Mouse (Mus musculus) skeletal muscle tissue, adult 2 months (tissue): ENCODE data around the gene Rraga.

ENCODE experiments used
- DNase-seq: peaks from one replicate; pipeline ENCODE4 v3.0.0-alpha.2; 2012; ENCODE audit warnings: low read depth, low spot score

The Rraga gene

GRCm38 (mm10) chr4:86575283-86575983 lies at the start of gene Rraga:
Rraga (plus strand) TSS chr4:86575668.
- DNase-seq, result peak; percentile 94

DNA sequence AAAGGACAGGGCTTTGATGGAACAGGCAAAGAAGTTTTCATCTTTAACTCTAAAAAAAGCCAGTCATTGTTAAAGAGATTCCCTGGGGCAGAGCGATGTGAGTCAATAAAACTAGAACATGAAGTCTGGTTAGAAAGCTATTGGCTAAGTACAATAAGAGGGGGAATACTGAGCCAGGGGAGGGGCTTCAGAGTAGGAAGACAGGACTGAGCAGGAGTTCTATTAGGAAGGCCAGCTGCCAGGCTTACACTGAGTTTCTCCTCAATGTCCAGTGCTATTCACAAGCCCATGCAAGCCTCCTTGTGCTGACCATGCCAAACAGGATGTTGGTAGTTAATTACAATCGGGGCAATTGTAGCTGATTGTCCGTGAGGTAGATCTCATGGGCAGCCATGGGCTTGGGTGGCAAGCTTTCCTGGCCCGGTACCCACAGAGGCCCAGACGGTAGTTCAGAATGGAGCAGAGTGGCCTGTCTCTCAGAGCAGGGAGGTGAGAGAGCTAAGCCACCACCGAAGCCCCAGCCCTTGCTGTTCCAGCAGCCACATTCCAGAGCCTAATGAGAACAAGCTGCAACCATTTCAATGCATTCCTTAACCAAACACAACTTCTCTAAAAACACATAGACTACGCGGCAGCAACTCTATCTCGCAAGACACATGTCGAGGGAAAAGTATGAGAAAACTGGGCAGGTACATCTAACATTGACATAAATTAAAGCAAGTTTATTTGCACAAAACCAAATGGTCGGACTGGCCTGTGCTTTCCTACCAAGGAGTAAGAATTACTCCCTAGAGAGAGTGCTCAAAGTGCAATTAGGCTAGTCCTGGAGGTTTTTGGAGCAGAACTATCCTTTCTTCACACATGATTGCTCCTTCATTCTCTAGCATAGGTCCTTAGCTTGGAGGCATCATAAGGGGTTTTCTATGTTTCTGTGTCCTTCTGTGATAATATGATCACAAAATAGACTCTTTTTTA lies 48.0 kb upstream of the Rraga start:
- peak; percentile 23 for DNase-seq

DNA sequence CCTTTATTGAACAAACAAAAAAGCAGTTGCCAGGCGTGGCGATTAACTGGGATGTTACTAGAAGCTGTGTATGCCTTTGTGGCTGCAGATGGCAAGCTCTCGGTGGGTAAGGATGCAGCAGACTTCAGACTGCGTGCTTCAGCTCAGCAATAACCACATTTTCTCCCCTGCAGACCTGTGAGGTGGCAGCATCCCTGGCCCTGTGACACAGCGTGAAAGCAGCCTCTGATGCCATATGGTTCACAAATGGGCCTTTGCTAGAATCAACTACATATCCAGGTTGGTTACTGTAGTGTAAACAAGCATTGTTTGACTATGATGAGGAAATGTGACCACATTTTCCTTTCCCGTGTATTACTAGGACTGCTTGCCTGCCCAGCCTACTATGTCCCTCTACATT lies 46.3 kb upstream of the Rraga start:
- DNase-seq, result no peak

DNA sequence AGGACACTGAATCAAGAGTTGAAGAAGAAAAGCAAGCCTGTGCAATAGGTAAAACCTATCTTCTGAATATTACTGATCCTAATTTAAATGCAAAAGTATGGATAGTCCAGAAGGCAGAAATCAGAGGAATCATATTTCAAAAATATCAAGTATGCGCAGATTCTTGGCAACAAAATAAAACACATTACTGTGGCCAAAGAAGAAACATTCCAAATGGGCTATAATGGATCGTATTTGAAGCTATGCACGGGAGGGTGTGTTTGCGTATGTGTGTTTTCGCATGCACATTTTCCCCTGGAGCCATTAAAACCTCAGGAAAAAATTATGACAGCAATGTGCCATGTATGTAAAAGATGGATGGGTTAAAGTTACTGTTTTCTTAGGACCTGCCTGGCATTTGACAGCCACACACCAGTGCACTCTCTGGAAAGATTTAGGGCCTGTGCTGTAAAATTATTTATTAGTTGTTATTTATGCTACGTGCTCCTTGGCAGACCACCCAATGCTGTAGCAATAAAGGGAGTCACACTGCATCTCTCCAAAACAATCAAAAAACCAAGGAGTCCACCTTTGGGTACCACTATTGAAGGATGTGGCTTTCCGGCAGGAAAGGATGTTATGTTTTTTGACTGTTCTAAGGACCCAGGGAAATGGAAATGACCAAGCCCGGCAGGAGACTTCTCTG lies 41.9 kb upstream of the Rraga start:
- no peak for DNase-seq

DNA sequence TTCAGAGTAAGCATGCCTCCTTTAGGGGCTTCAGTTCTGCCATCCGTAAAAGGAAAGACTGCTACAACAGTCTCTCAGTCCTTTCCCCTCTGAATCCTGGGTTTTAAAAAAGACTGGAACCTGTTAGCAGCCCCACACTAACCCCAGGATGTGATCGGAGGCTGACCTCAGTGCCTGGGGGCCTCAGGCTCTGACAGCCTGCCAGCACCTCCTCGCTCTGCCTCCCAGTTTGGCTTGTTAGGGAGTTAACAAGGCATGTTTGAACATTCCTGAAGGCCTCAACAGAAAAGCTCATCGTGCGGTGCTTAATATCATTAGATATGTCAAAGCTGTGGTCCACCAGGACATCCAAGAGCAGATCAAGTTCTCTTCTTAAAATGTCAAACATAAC lies 41.4 kb upstream of the Rraga start:
- DNase-seq, result no peak

- DNase-seq, result peak; percentile 10
Measured at GRCm38 (mm10) chr4:86537972-86538371, 37.5 kb upstream of the Rraga start.

DNA sequence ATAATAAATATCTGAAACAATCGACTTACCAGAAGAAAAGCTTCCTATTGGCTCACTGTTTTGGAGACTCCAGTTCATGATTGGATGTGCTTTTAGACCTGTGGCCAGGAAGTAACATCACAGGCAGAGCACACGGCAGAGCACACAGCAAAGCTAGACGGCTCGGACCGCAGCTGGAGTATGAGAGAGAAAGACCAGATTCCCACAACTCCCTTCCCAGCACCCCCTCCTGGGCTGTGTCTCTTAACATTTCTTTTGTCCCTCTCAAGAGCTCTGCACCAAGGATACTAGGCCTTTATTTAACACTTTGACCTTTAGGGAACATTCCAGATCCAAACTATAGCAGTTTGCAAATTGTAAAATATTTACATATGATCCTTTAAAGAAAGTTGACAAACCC lies 36.5 kb upstream of the Rraga start:
- no peak for DNase-seq

- no peak for DNase-seq
Measured at GRCm38 (mm10) chr4:86541573-86541972, 33.9 kb upstream of the Rraga start.

DNA sequence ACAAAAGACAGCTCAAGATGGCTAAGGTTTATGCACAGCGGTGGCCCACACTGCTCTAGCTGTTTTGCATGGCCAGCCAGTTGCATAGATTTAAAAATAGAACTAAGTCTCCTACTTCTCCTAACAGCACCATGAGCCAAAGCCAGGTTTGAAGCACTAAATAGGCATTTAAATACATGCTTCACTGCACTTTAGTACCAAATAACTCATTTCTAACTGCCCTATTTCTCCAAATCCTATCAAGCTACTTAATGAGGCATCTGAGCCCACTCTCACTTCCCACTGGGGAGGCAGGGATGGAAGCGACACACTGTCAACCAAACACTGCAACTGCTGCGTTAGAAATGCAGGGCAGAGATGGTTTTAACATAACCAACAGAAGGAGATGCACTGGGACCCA lies 31.5 kb upstream of the Rraga start:
- no peak for DNase-seq

GRCm38 (mm10) chr4:86545615-86546014 lies 29.9 kb upstream of the Rraga start:
- no peak for DNase-seq

DNA sequence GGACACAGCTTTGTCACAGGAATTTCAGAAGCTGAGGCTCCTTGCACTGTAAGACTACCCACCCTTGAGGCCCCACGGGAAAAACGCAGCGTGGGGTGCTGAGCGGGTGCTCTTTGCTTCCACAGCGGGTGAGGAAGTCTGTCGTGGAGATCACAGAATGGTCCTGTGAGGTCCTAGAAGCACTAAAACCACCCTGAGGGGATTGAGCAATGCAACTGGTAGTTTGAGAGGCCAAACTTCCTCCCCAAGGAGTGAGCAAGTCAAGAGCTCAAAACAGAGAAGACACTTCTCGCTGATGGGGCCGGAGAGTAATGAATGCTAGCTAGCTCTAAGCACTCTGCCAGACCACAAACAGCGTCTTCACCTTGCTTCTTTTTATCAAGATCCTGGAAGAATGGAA lies 27.1 kb upstream of the Rraga start:
- DNase-seq, result peak; percentile 7

DNA sequence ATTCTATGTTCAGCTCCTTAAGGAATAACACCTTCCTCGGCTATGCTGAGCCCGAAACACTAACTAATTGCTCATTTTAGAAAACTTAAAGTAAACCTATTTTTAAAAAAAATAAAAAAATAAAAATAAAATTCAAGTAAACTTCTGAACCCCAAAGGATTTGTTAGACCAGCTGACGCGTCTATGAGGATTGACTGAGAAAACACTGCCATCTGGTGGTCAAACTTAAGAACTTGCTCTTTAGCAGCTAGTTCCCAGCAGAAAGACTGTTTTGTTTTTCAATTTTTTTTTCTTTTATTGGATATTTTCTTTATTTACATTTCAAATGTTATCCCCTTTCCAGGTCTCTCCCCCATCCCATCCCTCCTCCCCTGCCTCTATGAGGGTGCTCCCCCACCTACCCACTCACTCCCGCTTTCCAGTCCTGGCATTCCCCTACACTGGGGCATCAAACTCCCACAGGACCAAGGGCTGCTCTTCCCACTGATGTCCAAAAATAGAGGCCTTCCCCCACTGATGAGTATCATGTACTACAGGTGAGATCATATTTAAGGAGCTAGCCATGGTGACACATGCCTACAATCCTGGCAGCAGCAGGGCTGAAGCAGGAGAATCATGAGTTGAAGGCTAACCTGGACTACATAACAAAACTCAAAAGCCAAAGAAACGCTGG lies 20.3 kb upstream of the Rraga start:
- DNase-seq, result peak; percentile 40

DNA sequence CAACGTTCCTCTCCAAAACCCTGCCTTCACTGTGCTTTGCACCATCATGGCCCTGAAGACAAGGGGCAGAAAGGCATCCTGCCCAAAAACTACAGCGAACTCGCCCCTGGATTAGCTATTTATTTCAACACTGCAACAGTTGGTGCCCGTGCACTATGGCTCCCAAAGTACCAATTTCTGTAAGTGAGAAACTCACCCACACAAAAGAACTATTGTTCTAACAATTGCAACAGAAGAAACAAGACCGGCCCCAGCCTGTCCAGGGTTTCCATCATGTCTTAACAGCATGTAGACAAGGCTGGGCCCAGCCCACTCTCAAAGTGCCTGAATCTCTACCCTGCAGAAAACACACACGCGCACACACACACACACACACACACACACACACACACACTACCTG lies 18.1 kb upstream of the Rraga start:
- no peak for DNase-seq

DNA sequence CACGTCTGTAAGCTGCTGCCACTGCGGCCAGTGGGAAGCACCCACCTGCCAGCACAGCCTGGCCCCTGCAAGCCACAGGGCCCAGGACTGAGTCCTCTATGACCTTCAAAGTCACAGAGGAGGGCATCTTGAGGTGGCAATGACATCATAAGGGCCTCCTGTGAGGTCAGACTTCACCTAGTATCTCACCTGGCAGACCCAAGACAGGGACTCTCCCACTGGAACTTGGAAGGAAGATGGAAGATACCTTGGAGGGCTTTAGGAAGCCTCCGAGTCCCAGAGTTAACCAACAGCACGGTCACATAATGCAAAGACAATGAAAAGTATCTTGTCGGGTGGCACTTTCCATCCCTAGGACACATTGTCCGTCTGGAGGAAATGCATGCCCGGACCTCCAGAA lies 17.2 kb upstream of the Rraga start, which contains the start of gene Saxo1:
Saxo1 (minus strand) TSS at position 101 of the 400 bp plus-strand sequence.
- DNase-seq, result no peak

DNA sequence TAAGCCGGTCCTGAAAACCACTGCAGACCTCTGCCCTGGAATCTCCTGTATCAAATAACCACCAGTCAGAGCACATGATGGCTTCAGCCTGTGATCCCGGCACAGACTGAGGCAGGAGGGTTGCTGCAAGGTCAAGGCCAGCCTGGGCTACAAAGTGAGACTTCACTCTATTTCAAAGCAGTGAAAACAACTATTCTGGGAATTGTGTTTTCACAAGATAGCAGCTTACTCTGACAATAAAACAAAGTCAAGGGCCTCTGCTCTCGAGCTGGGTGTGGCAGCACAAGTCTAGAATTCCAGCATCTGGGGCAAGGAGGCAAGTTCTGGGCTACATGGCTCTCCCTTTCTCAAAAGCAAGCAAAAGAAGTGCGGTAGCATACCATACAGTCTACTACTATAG lies 16.5 kb upstream of the Rraga start:
- DNase-seq, result no peak

DNA sequence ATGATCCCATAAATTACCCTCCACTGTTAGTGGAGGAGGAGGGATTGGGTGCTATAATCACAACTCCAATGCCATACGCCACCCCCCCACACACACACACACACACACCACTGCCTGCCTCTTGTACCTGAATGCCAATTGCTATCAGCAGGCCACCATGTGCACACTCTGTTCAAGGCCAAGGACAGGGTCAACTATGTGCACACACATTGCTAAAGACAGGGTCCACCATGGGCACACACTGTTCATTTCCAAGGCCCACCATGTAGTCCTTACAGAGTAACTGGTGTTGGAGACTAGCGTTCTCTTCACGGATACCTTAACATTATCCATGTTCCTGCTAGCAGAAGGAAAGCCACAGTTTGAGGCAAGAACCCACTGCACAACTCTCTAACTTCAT lies 14.4 kb upstream of the Rraga start:
- no peak for DNase-seq

GRCm38 (mm10) chr4:86574939-86575282 lies 557 bp upstream of the Rraga start:
- DNase-seq, result no peak

DNA sequence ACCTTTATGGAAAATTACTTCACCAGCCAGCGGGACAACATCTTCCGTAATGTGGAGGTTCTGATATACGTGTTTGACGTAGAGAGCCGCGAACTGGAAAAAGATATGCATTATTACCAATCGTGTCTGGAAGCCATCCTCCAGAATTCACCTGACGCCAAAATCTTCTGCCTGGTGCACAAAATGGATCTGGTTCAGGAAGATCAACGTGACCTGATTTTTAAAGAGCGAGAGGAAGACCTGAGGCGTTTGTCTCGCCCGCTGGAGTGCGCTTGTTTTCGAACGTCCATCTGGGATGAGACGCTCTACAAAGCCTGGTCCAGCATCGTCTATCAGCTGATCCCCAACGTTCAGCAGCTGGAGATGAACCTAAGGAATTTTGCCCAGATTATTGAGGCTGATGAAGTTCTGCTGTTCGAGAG lies 663 bp downstream of the Rraga start:
- DNase-seq, result no peak

DNA sequence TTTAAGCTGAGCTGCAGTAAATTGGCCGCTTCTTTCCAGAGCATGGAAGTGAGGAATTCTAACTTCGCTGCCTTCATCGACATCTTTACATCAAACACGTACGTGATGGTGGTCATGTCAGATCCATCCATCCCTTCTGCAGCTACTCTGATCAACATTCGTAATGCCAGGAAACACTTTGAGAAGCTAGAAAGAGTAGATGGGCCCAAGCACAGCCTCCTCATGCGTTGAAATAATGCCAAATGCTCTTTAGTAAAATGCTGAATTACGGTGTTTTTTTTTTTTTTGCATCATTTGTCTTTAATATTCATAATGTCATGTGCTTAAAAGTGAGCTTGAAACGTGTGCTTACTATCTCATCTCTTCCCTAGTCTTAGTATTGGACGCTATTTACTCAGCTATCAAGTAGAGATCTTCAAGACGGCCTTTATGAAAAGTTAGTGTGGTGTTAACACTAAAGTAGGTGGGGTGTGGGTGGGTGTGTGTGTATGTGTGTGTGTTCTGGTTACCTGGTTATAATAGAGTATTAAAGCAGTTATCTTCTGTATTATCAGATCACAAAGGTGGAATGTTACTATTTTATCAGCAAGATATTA lies 1.3 kb downstream of the Rraga start:
- no peak for DNase-seq

GRCm38 (mm10) chr4:86580056-86580455 lies 4.6 kb downstream of the Rraga start:
- DNase-seq, result no peak

- no peak for DNase-seq
Measured at GRCm38 (mm10) chr4:86580591-86580990, 5.1 kb downstream of the Rraga start.
